Mouse (Mus musculus) embryonic stem cell, embryonic (primary cell): ENCODE results near the gene Klhl36.

Experiments
- CTCF ChIA-PET, 4 experiments: fragments of 300-600 bp in 2 of 4; fragments of 350-600 bp in 2 of 4; sonication (Branson Sonifier 250); formaldehyde crosslinking; loops; one replicate each; lab custom pipeline; 2022; ENCODE audit warnings: inconsistent platforms in 2 of 4; lab: Charles Lee
- POLR2A ChIA-PET, 4 experiments: fragments of 300-600 bp in 2 of 4; fragments of 350-600 bp in 2 of 4; sonication (Branson Sonifier 250); formaldehyde crosslinking; loops; one replicate each; lab custom pipeline; 2022; ENCODE audit warnings: antibody characterized with exemption in 4 of 4, inconsistent platforms in 1 of 4; lab: Charles Lee

Klhl36 gene

GRCm38 (mm10) chr8:119887130-119887529, 25.1 kb downstream of the Klhl36 start:
- CTCF ChIA-PET: interaction anchor here (0.6 to 3.9 kb wide), 75 partner anchors 10 to 1356 kb away, joined by 3 to 32 read pairs (median 4); partner anchors contain the start of genes Usp10 (in 3 of the 4), Gm20388 (in 2 of the 4), Klhl36 (in 2 of the 4) and Tldc1 (in 2 of the 4)
- POLR2A ChIA-PET: interaction anchor here in 3 of 4 experiments (0.6 to 1.8 kb wide), 10 partner anchors 10 to 200 kb away, joined by 3 to 5 read pairs (median 3); partner anchors contain the start of genes Cotl1 (in 1 of the 3) and Usp10 (in 1 of the 3)

DNA sequence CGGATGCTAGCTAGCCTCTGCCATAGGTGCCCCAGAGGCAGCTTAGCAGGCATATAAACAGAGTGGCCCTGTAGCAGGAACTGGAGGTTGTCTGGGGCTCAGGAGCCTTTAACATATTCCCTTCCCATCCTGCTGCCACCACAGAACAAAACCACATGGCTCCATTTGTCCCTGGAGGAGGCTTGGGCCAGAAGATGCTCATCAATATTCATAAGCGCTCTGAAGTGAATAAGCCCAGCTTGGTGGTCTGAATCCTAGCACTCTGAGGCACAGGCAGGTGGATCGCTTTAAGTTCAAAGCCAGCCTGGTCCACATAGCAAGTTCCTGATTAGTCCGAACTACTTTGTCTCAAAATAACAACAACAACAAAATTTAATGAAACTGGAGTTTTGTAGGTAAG, 25.9 kb downstream of the Klhl36 start:
- ChIA-PET CTCF (interaction anchor here (0.5 to 3.9 kb wide), 28 partner anchors 10 to 481 kb away, joined by 3 to 32 read pairs (median 8); partner anchors contain the start of genes Gm20388 (in 1 of the 4), Tldc1 (in 1 of the 4) and Usp10 (in 1 of the 4)), POLR2A (interaction anchor here in 3 of 4 experiments (0.8 to 1.7 kb wide), 9 partner anchors 9 to 201 kb away, joined by 3 to 5 read pairs (median 3); partner anchors contain the start of genes Cotl1 (in 1 of the 3), Klhl36 (in 1 of the 3) and Usp10 (in 1 of the 3))

DNA sequence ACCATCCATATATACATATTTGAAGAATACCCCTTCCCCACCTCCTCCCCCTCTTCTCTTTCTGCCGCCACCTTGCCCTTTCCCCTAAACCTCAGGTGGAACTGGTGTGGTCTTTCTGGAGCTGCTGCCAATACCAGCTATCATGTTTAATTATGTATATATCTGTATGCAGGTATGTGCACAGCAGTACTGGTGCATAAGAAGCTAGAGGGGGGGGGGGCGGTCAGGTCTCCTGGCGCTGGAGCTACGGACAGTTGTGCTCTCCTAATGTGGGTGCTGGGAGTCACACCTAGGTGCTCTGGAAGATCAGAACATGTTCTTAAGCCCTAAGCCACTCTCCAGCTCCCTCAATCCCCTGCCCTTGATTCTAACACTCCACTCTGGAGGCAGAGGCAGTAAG, 35.0 kb downstream of the Klhl36 start:
- CTCF ChIA-PET: interaction anchor here in 2 of 4 experiments (0.6 to 2.4 kb wide), 5 partner anchors 9 to 572 kb away, joined by 3 to 26 read pairs (median 5); no protein-coding TSS in a partner anchor
- POLR2A ChIA-PET: interaction anchor here in 1 of 4 experiments (1.2 to 2.0 kb wide), 5 partner anchors 9 to 43 kb away, joined by 3 to 6 read pairs (median 5); partner anchors contain the start of gene Usp10

- POLR2A ChIA-PET: interaction anchor here in 2 of 4 experiments (0.6 to 2.0 kb wide), 8 partner anchors 9 to 303 kb away, joined by 3 to 6 read pairs (median 3); partner anchors contain the start of gene Usp10 (in 1 of the 2)
- CTCF ChIA-PET: interaction anchor here in 2 of 4 experiments (0.7 to 2.4 kb wide), 4 partner anchors 9 to 12 kb away, joined by 3 to 26 read pairs (median 4); no protein-coding TSS in a partner anchor
Observed at GRCm38 (mm10) chr8:119897933-119898332, 35.9 kb downstream of the Klhl36 start.

DNA sequence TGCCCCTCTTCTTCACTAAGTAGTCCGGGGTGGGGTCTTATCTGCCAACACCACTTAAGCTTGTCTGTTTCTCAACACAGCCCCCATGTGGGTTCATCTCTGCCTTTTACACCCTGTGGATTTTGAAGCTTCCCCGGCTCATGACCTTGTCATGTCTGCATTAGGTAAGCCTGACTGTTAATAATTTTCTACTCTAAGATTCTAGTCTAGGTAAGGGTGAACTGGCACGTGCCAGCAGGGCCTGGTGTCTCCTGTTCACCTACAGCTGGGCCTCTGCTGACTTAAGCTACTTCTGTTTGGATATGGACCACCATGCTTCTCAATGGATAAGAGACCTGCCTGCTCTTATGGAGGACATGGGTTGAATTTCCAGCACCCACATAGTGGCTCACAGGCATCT, 39.3 kb downstream of the Klhl36 start:
- ChIA-PET POLR2A (interaction anchor here in 3 of 4 experiments (0.6 to 1.6 kb wide), 8 partner anchors 9 to 250 kb away, joined by 3 to 13 read pairs (median 4); partner anchors contain the start of genes Usp10 (in 3 of the 3) and Gm20388 (in 2 of the 3)), CTCF (interaction anchor here (0.6 to 1.9 kb wide), 7 partner anchors 12 to 329 kb away, joined by 3 to 18 read pairs (median 4); no protein-coding TSS in a partner anchor)

DNA sequence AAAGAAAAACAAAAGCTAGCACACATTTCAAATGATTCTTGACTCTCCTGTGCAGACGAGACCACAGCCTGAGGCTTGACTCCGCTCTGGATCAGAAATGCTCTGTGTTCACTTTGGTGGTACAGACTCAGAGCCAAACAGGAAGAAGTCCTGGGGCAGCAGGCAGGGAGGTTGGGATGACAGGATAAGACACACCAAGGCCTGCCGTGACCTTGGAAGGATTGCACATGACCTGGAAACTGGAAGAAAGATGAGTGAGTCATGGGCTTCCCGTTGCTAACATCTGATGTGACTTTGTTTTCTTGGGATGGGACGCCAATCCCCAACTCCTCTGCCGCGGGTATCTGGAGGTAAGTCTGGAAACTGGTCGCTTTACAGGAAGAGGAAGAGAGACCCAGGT, 39.9 kb downstream of the Klhl36 start:
- ChIA-PET CTCF (interaction anchor here in 2 of 4 experiments (0.6 to 1.9 kb wide), 4 partner anchors 11 to 382 kb away, joined by 3 to 6 read pairs (median 4); no protein-coding TSS in a partner anchor), POLR2A (interaction anchor here in 3 of 4 experiments (1.1 to 1.6 kb wide), 6 partner anchors 8 to 26 kb away, joined by 3 to 13 read pairs (median 4); partner anchors contain the start of genes Gm20388 (in 2 of the 3) and Usp10 (in 2 of the 3))

DNA sequence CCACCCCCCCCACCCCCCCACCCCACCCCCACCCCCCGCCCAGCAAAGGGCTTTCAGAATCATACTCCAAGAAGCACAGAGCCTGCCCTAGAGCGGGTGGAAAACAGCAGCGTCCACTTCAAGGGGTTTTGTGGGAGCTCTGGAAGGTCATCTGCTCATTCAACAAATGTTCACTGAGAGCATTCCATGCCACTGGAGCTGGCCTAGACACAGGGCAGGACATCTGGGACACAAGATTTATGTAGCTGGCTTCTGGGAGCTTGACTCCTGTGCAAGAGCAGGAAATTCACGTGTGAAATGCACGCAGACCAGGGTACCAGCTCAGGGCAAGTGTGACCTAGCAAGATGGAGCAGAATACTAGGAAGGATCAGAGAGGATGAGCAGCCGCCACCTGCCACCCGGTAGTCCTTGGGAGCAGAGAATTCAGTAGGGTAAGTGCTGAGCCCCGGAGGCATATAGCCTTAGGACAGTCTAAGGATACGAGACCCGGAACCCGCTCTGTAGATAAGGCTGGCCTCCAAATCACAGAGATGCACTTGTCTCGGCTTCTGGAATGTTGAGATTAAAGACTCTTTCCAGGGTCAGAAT, 42.4 kb downstream of the Klhl36 start:
- POLR2A ChIA-PET: interaction anchor here in 3 of 4 experiments (0.6 to 2.4 kb wide), 9 partner anchors 9 to 39 kb away, joined by 3 to 10 read pairs (median 4); no protein-coding TSS in a partner anchor
- CTCF ChIA-PET: interaction anchor here in 3 of 4 experiments (0.6 to 2.2 kb wide), 8 partner anchors 16 to 192 kb away, joined by 3 to 14 read pairs (median 3); no protein-coding TSS in a partner anchor

- ChIA-PET POLR2A (interaction anchor here (0.6 to 2.2 kb wide), 35 partner anchors 8 to 407 kb away, joined by 3 to 16 read pairs (median 4); partner anchors contain the start of genes Klhl36 (in 2 of the 4), Tldc1 (in 2 of the 4), 6430548M08Rik (in 1 of the 4) and Cotl1 (in 1 of the 4)), CTCF (interaction anchor here (0.6 to 1.6 kb wide), 6 partner anchors 15 to 23 kb away, joined by 3 to 10 read pairs (median 6); no protein-coding TSS in a partner anchor)
Observed at GRCm38 (mm10) chr8:119909944-119910546, 48.0 kb downstream of the Klhl36 start, which contains the start of gene Usp10. TSS of gene Usp10 (plus strand) at chr8:119910360.

- POLR2A ChIA-PET: interaction anchor here (0.6 to 2.2 kb wide), 35 partner anchors 8 to 351 kb away, joined by 3 to 16 read pairs (median 4); partner anchors contain the start of genes Klhl36 (in 2 of the 4), Tldc1 (in 2 of the 4), 6430548M08Rik (in 1 of the 4) and Cotl1 (in 1 of the 4)
- CTCF ChIA-PET: interaction anchor here (0.6 to 1.6 kb wide), 6 partner anchors 15 to 24 kb away, joined by 3 to 10 read pairs (median 6); no protein-coding TSS in a partner anchor
Observed at GRCm38 (mm10) chr8:119910547-119911257, 48.6 kb downstream of the Klhl36 start, which contains the start of gene Gm20388. TSS of gene Gm20388 (plus strand) at chr8:119910841.

DNA sequence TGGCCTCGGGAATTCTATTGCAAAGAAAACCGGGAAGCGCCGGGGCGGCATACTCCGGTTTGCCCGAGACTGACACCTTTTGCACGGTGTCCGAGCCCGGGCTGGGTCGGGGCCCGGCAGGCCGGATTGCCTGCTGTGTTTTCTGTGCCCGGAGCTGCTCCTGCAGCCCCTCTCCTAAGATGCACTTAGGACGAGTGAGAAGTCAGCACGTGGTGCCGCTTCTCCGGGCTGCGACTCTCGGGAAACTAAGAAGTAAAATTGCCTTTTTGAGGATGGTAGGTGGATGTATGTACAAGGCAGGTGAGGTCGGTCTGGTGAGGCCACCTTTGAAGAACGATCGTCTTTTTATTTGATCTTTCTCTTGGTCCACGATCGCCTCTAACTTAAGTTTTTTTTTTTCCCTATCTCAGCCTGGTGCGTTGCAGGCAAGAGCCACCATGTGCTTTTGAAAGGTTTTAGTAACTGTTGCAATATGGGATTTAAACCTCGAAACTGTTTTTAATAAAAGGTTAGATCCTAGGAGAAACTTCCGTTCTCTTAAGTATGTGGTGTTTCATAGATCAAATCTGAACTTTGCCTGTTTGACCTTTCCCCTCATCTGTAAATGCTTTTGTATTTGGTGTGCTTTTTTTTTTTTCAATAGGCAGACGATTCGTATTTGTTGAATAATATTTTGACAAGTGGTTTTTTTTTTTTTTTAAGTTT, 49.3 kb downstream of the Klhl36 start:
- ChIA-PET CTCF (interaction anchor here in 1 of 4 experiments (1.3 kb wide), 1 partner anchor 24 kb away, joined by 7 read pairs; no protein-coding TSS in a partner anchor), POLR2A (interaction anchor here in 3 of 4 experiments (0.7 to 6.3 kb wide), 10 partner anchors 10 to 365 kb away, joined by 3 to 86 read pairs (median 8); partner anchors contain the start of gene Tldc1 (in 1 of the 3))

GRCm38 (mm10) chr8:119912643-119913042, 50.6 kb downstream of the Klhl36 start:
- POLR2A ChIA-PET: interaction anchor here in 2 of 4 experiments (0.5 to 6.3 kb wide), 5 partner anchors 8 to 516 kb away, joined by 3 to 86 read pairs (median 9); no protein-coding TSS in a partner anchor
- CTCF ChIA-PET: interaction anchor here (1.0 to 1.9 kb wide), 4 partner anchors 15 to 26 kb away, joined by 3 to 9 read pairs (median 4); no protein-coding TSS in a partner anchor

- ChIA-PET POLR2A (interaction anchor here in 2 of 4 experiments (0.5 to 6.3 kb wide), 7 partner anchors 8 to 516 kb away, joined by 3 to 86 read pairs (median 9); no protein-coding TSS in a partner anchor), CTCF (interaction anchor here (0.8 to 1.9 kb wide), 6 partner anchors 12 to 26 kb away, joined by 3 to 9 read pairs (median 4); no protein-coding TSS in a partner anchor)
Observed at GRCm38 (mm10) chr8:119913181-119913580, 51.1 kb downstream of the Klhl36 start.

DNA sequence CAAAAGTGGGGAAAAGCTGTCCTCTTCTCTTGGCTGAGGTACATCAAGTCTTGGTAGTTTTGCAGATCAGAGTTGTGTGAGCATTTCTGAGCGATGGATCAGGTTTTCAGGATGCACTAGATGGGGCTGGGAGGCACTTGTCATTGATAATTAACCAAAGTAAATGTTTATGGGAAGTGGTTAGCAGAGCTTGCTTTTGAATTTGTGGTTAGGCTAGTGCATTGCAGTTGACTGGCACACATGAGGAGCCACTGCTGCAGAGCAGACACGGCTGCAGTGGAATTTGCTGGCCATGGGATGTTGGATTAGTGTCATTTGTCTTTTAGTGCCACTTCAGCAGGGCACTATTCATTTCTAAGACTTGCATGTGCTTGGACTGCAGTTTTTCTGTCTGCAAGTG, 52.1 kb downstream of the Klhl36 start:
- POLR2A ChIA-PET: interaction anchor here in 3 of 4 experiments (0.6 to 6.3 kb wide), 8 partner anchors 10 to 455 kb away, joined by 3 to 86 read pairs (median 7); no protein-coding TSS in a partner anchor
- CTCF ChIA-PET: interaction anchor here in 2 of 4 experiments (1.3 to 1.9 kb wide), 2 partner anchors 14 to 237 kb away, joined by 3 to 9 read pairs; no protein-coding TSS in a partner anchor

- CTCF ChIA-PET: interaction anchor here in 2 of 4 experiments (0.6 to 0.7 kb wide), 3 partner anchors 59 to 340 kb away, joined by 3 to 5 read pairs (median 4); no protein-coding TSS in a partner anchor
Observed at GRCm38 (mm10) chr8:119915298-119915697, 53.2 kb downstream of the Klhl36 start.

GRCm38 (mm10) chr8:119916237-119916892, 54.3 kb downstream of the Klhl36 start:
- CTCF ChIA-PET: interaction anchor here in 2 of 4 experiments (1.2 to 2.5 kb wide), 3 partner anchors 10 to 137 kb away, joined by 3 to 17 read pairs (median 10); no protein-coding TSS in a partner anchor
- POLR2A ChIA-PET: interaction anchor here in 3 of 4 experiments (0.6 to 6.3 kb wide), 10 partner anchors 9 to 78 kb away, joined by 3 to 86 read pairs (median 4); no protein-coding TSS in a partner anchor

More at GRCm38 (mm10) chr8:119915298-119915697, 53.2 kb downstream of the Klhl36 start:
- POLR2A ChIA-PET: interaction anchor here in 3 of 4 experiments (0.6 to 6.3 kb wide), 14 partner anchors 10 to 542 kb away, joined by 3 to 86 read pairs (median 4); no protein-coding TSS in a partner anchor
